Mouse (Mus musculus) layer of hippocampus, adult 18-20 months (tissue): ENCODE results near the gene Map3k9. TPM values are rescaled to one million over a fixed set of nuclear protein-coding genes. Genes with fewer than 3 reads are reported as not detected.

Experiments
- DNase-seq, 2 experiments: peaks; one replicate each; pipeline ENCODE4 v3.0.0; 2022; ENCODE audit warnings: low spot score in 2 of 2
- total RNA-seq, 2 experiments: library from RNA; stranded (reverse); gene quantifications; 2 replicates each; pipeline ENCODE4 v1.2.3; 2021

Map3k9 gene
- total RNA-seq, 2 experiments from 2014 or later, result 30.8 to 31.9 TPM

- peak; percentile 77 to 96 for DNase-seq
Measured at GRCm38 (mm10) chr12:81788672-81789084, 7.7 kb upstream of the Map3k9 start.

- no peak for DNase-seq
Measured at GRCm38 (mm10) chr12:81787262-81787661, 6.3 kb upstream of the Map3k9 start.

GRCm38 (mm10) chr12:81783301-81783700 lies 2.3 kb upstream of the Map3k9 start:
- DNase-seq, result no peak

- no peak for DNase-seq
Measured at GRCm38 (mm10) chr12:81782606-81783005, 1.6 kb upstream of the Map3k9 start.

- DNase-seq, result no peak
Measured at GRCm38 (mm10) chr12:81780271-81781093, 493 bp downstream of the Map3k9 start.

- no peak for DNase-seq
Measured at GRCm38 (mm10) chr12:81779831-81780230, 1.1 kb downstream of the Map3k9 start.

- DNase-seq, result no peak
Measured at GRCm38 (mm10) chr12:81776191-81776590, 4.8 kb downstream of the Map3k9 start.

- no peak for DNase-seq
Measured at GRCm38 (mm10) chr12:81775641-81776040, 5.3 kb downstream of the Map3k9 start.

GRCm38 (mm10) chr12:81774186-81774585 lies 6.8 kb downstream of the Map3k9 start:
- DNase-seq, result no peak

GRCm38 (mm10) chr12:81769458-81769857 lies 11.5 kb downstream of the Map3k9 start:
- DNase-seq, result no peak

- DNase-seq, result no peak
Measured at GRCm38 (mm10) chr12:81765386-81765785, 15.6 kb downstream of the Map3k9 start.

- no peak for DNase-seq
Measured at GRCm38 (mm10) chr12:81764370-81764769, 16.6 kb downstream of the Map3k9 start.

GRCm38 (mm10) chr12:81754651-81755050 lies 26.3 kb downstream of the Map3k9 start:
- DNase-seq, result no peak

GRCm38 (mm10) chr12:81751116-81751515 lies 29.9 kb downstream of the Map3k9 start:
- DNase-seq, result no peak

- DNase-seq, result no peak
Measured at GRCm38 (mm10) chr12:81748918-81749317, 32.1 kb downstream of the Map3k9 start.

- no peak for DNase-seq
Measured at GRCm38 (mm10) chr12:81748021-81748576, 32.9 kb downstream of the Map3k9 start.

- no peak for DNase-seq
Measured at GRCm38 (mm10) chr12:81746400-81747024, 34.5 kb downstream of the Map3k9 start.

GRCm38 (mm10) chr12:81735246-81736070 lies 45.5 kb downstream of the Map3k9 start:
- peak in 1 of 2 experiments; percentile 21 for DNase-seq

GRCm38 (mm10) chr12:81726246-81726822 lies 54.6 kb downstream of the Map3k9 start:
- DNase-seq, result peak in 1 of 2 experiments; percentile 23

GRCm38 (mm10) chr12:81724776-81725175 lies 56.2 kb downstream of the Map3k9 start:
- DNase-seq, result no peak

GRCm38 (mm10) chr12:81723375-81723774 lies 57.6 kb downstream of the Map3k9 start:
- no peak for DNase-seq
